Mouse (Mus musculus): ENCODE data around the gene Fscn2. TPM values are rescaled to one million over a fixed set of nuclear protein-coding genes. Genes with fewer than 3 reads are reported as not detected.
"Not testable (repeated sequence)": the region's sequence is repeated elsewhere in the genome, so short reads cannot be mapped to it uniquely, and the experiment has no call there.

Gene Fscn2
- polyA plus RNA-seq, 1 experiment from 2014 or later = 1.9 TPM

DNA sequence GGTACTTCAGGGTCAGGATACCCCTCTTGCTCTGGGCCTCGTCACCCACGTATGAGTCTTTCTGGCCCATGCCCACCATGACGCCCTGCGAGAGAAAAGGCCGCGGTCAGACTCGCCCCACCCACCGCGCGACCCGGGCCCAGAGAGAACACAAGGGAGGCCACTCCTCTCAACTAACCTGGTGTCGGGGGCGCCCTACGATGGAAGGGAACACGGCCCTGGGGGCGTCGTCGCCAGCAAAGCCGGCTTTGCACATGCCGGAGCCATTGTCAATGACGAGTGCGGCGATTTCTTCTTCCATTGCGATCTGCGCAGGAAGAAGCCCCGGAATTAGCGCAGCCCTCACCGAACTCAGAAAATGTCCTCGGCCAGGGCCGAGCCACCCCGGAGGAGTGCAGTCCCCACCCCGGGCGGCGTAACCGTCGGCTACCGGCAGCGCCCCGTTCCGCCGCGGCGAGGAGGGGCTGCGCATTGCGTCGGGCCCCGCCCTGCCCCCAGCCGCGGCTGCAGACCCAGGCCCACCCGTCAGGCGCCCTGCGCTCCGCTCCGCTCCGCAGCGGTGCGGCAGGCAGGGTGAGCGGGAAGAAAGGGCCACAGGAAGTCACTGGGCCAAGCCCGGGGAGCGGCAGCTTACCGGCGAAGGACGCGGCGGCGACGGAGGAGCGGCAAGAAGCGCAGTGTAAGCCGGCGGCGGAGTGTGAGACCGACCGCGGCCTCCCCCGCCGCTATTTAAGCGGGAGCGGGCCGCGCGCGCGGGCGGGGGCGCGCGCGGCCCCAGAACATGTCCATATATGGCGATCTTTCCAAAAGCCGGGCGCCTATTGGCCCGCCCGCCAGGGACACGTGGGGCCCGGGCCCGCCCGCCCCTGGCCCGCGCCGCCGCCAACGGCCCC lies 13.3 kb upstream of the Fscn2 start, which contains the start of gene Actg1:
Actg1 (minus strand) TSS at position 752 of the 893 bp plus-strand sequence.
- no peaks in the 10 kb centered on the region for H3K27me3 ChIP-seq
- no peaks in the 10 kb centered on the region for H3K9me3 ChIP-seq
- H3K9ac ChIP-seq (replicated peaks) = peak within 1 kb of the TSS; percentile 100
- H3K4me2 ChIP-seq (replicated peaks) = peak within 1 kb of the TSS; percentile 87
- under 1% methylated on average over 77 of the region's 103 CpGs for WGBS
- peak; percentile 77 for ATAC-seq
- H3K36me3 ChIP-seq = peaks cover 27% of the 10 kb centered on the region
- H3K4me3 ChIP-seq (replicated peaks) = peak within 1 kb of the TSS; percentile 100
- H3K4me1 ChIP-seq (replicated peaks) = peaks cover 59% of the 10 kb centered on the region
- peak within 1 kb of the TSS; percentile 100 for H3K27ac ChIP-seq

- peaks cover 65% of the 10 kb centered on the region for H3K4me1 ChIP-seq (replicated peaks)
These were observed 12.5 kb upstream of the Fscn2 start for GRCm38 (mm10) chr11:120348684-120349370.

DNA sequence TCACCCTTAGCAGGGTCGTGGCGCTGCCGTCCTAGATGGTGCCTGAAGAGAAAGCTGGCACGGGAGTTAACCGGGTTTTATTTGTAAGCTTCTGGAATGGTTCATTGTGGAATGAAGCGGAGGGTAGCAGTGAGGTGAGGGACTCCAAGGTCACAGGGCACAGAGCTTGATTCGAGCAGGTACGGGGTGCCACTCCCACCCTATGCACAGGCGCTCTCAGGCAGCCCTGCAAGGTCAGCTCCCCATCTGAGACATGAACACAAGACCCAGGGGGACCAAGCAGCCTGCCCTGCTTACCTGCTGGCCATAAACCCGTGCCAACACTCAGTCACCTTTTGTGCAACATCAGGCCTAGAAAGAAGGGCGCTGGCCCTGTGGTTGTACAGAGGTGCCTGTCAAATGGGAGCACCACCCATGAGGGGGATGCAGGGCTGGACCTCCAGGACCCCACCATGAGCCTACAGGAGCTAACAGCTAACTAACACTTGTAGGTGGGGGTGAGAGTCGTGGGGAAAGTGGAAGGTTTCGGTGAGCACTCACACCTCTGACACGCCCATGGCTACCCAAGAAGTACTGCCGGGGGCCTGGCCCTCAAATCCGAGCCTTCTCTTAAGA lies 11.9 kb upstream of the Fscn2 start:
- Histone ChIP-seq H3K4me3 (replicated peaks) (peak overlapping the region; percentile 100), H3K4me1 (replicated peaks) (peaks cover 59% of the 10 kb centered on the region), H3K9ac (replicated peaks) (peak overlapping the region; percentile 100), H3K27ac (peak overlapping the region; percentile 100), H3K4me2 (replicated peaks) (peak overlapping the region; percentile 85), H3K36me3 (peaks cover 20% of the 10 kb centered on the region), H3K27me3 (no peaks in the 10 kb centered on the region), H3K9me3 (no peaks in the 10 kb centered on the region)
- WGBS = 4% methylated on average over 16 of the region's 16 CpGs
- ATAC-seq = peak; percentile 9; the same call in 1 of the 2 replicates

More at GRCm38 (mm10) chr11:120348684-120349370, 12.5 kb upstream of the Fscn2 start:
- Histone ChIP-seq H3K27me3 (no peaks in the 10 kb centered on the region), H3K4me2 (replicated peaks) (peak overlapping the region; percentile 85), H3K9me3 (no peaks in the 10 kb centered on the region), H3K36me3 (peaks cover 26% of the 10 kb centered on the region), H3K9ac (replicated peaks) (peak overlapping the region; percentile 100), H3K4me3 (replicated peaks) (peak overlapping the region; percentile 100), H3K27ac (peak overlapping the region; percentile 100)
- under 1% methylated on average over 48 of the region's 53 CpGs for WGBS
- ATAC-seq = peak; percentile 41

DNA sequence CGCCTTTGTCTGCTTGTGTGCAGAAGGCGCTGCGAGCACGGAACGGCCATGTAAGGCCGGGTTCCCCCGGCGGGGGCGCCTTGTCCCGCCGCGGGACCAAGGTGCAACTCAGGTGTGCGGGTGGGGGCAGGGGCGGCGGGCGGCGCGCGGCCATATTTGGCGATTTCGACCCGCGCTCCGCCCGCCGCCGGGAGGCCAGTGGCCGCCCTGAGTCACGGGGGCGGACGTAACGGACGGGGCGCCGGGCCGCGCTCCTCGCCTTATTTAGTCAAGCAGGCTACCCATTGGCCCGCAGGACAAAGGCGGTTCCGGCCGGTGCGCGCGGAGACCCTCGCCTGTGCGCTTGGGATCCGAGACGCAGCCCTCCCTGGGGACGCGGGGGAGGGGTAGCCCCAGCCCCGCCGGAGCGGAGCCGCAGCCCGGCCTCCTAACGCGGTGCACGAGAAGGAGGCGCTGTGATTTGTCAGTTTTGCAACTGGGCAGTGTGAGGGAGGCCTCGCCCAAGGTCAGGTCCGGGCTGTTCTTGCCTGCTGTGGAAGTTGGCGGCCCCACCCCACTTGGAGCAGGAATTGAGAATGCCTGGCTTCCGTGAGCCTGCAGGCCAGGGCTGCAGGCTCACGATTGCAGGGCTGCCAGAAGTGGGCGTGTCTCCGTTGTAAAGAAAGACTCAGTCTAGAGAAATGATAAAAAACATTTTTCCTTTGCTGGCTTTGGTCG lies 11.2 kb upstream of the Fscn2 start:
- no peaks in the 10 kb centered on the region for H3K9me3 ChIP-seq
- peak overlapping the region; percentile 100 for H3K4me3 ChIP-seq (replicated peaks)
- ATAC-seq = peak; percentile 76
- peak overlapping the region; percentile 100 for H3K9ac ChIP-seq (replicated peaks)
- under 1% methylated on average over 65 of the region's 68 CpGs for WGBS
- peaks cover 52% of the 10 kb centered on the region for H3K4me1 ChIP-seq (replicated peaks)
- peaks cover 13% of the 10 kb centered on the region for H3K36me3 ChIP-seq
- no peaks in the 10 kb centered on the region for H3K27me3 ChIP-seq
- H3K4me2 ChIP-seq (replicated peaks) = peak overlapping the region; percentile 85
- peak overlapping the region; percentile 100 for H3K27ac ChIP-seq

GRCm38 (mm10) chr11:120350711-120351110 lies 10.6 kb upstream of the Fscn2 start:
- peak overlapping the region; percentile 100 for H3K9ac ChIP-seq (replicated peaks)
- peaks cover 9% of the 10 kb centered on the region for H3K36me3 ChIP-seq
- peak overlapping the region; percentile 100 for H3K4me3 ChIP-seq (replicated peaks)
- peak overlapping the region; percentile 100 for H3K27ac ChIP-seq
- peaks cover 48% of the 10 kb centered on the region for H3K4me1 ChIP-seq (replicated peaks)
- peak overlapping the region; percentile 85 for H3K4me2 ChIP-seq (replicated peaks)
- H3K9me3 ChIP-seq = no peaks in the 10 kb centered on the region
- no peaks in the 10 kb centered on the region for H3K27me3 ChIP-seq
- 18% methylated on average over 11 of the region's 11 CpGs for WGBS
- ATAC-seq = no peak

GRCm38 (mm10) chr11:120351250-120352092 lies 9.9 kb upstream of the Fscn2 start:
- ATAC-seq = no peak
- Histone ChIP-seq H3K36me3 (peaks cover 6% of the 10 kb centered on the region), H3K9me3 (no peaks in the 10 kb centered on the region), H3K27me3 (no peaks in the 10 kb centered on the region), H3K9ac (replicated peaks) (no peak overlapping the region; the same call in 1 of the 2 replicates), H3K4me1 (replicated peaks) (peaks cover 48% of the 10 kb centered on the region), H3K27ac (peak overlapping the region; percentile 100), H3K4me3 (replicated peaks) (no peak overlapping the region), H3K4me2 (replicated peaks) (peak overlapping the region; percentile 85; the same call in 1 of the 2 replicates)
- 90% methylated on average over 10 of the region's 10 CpGs for WGBS

GRCm38 (mm10) chr11:120352093-120352350 lies 9.3 kb upstream of the Fscn2 start:
- not testable (repeated sequence) for H3K27me3 ChIP-seq; H3K9ac ChIP-seq (replicated peaks); H3K9me3 ChIP-seq; H3K4me2 ChIP-seq (replicated peaks); H3K36me3 ChIP-seq; H3K4me3 ChIP-seq (replicated peaks); ATAC-seq
- 93% methylated on average over 5 of the region's 5 CpGs for WGBS
- H3K27ac ChIP-seq = peak overlapping the region; percentile 100; the same call in 1 of the 2 replicates
- peaks cover 45% of the 10 kb centered on the region for H3K4me1 ChIP-seq (replicated peaks)

- H3K4me3 ChIP-seq (replicated peaks) = no peak overlapping the region
- peak overlapping the region; percentile 45; the same call in 1 of the 2 replicates for H3K9ac ChIP-seq (replicated peaks)
These were observed 8.6 kb upstream of the Fscn2 start for GRCm38 (mm10) chr11:120352571-120353290.

DNA sequence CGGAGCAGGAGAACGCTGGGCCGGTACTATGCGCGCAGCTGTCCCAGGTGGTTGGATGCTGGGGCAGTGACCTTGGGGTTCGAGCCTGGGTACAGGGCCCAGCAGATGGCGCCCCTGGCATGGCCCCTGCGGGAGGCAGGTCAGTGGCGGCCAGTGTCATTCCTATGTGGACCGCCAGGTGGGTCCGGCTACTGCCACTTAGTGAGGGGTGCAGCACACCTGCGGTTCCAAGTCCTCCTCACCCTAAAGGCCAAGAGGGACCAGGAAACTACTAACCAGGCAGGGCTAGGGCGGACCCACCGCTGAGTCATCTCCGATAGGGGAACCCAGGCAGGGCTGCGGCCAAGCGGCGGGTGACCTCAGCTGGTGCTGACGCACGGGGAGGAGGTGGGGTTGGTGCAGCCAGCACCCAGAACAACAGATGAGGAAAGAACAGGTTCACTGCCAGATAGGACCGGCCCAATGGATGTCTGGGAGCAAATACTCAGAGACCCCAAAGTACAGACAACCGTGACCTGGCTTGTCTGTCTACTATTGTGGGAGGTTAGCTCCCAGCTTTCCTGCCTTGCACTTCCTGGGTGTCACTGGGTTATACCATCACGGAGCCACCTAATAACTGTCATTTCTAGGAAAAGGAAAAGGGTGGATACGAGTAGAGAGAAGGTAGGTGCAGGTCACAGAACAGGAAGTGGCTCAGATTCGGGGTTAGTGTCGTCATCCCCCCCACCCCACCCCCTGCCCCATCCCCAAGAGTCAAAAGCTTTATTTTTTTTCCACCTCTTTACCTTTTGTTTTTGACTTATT lies 7.6 kb upstream of the Fscn2 start:
- Histone ChIP-seq H3K27ac (no peak overlapping the region), H3K4me2 (replicated peaks) (peak overlapping the region; percentile 5; the same call in 1 of the 2 replicates), H3K36me3 (no peaks in the 10 kb centered on the region), H3K9me3 (no peaks in the 10 kb centered on the region), H3K4me3 (replicated peaks) (no peak overlapping the region), H3K9ac (replicated peaks) (no peak overlapping the region; the same call in 1 of the 2 replicates), H3K4me1 (replicated peaks) (peaks cover 62% of the 10 kb centered on the region), H3K27me3 (no peaks in the 10 kb centered on the region)
- WGBS = 22% methylated on average over 26 of the region's 26 CpGs
- ATAC-seq = no peak

More at GRCm38 (mm10) chr11:120352571-120353290, 8.6 kb upstream of the Fscn2 start:
- Histone ChIP-seq H3K4me2 (replicated peaks) (peak overlapping the region; percentile 2; the same call in 1 of the 2 replicates), H3K27me3 (no peaks in the 10 kb centered on the region), H3K27ac (peak overlapping the region; percentile 100), H3K36me3 (no peaks in the 10 kb centered on the region), H3K4me1 (replicated peaks) (peaks cover 52% of the 10 kb centered on the region), H3K9me3 (no peaks in the 10 kb centered on the region)
- ATAC-seq = no peak
- WGBS = 75% methylated on average over 13 of the region's 13 CpGs
